Mouse (Mus musculus): ENCODE data around the gene Acaca. TPM values are rescaled to one million over a fixed set of nuclear protein-coding genes. Genes with fewer than 3 reads are reported as not detected.

Gene Acaca
- polyA plus RNA-seq, 1 experiment from 2014 or later = 26.4 TPM

DNA sequence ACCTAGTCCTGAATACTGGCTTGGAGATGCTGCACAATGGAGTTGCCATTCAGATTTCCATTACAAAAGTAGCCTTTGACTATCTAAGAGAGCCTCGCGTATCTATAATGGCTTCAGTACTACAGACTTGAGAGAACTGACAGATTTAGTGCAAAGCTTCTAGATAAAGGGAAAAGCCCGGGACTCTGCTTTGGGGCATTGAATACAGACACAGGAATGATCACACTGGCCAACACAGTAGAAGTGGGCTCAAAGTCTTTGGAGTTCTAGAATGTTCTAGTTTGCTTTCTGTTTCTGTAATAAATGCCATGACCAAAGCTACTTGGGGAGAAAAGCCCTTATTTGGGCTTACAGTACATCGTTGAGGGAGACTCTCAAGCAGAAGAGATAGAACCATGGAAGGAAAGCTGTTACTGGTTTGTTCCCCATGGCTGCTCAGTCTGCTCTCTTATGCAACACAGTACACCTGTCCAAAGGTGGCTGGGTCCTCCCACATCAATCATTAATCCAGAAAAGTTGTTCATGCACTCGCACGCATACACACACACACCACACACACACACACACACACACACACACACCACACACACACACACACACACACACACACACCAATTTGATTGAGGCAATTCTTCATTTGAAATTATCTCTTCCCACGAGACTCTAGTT, 223.7 kb downstream of the Acaca start:
- Histone ChIP-seq H3K9me3 (no peaks in the 10 kb centered on the region), H3K36me3 (no peaks in the 10 kb centered on the region), H3K27me3 (no peaks in the 10 kb centered on the region), H3K9ac (replicated peaks) (no peak overlapping the region), H3K4me1 (peaks cover 30% of the 10 kb centered on the region), H3K4me2 (replicated peaks) (no peak overlapping the region), H3K4me3 (no peak overlapping the region), H3K27ac (replicated peaks) (no peak overlapping the region; the same call in 1 of the 2 replicates)
- 68% methylated on average over 7 of the region's 7 CpGs for whole genome bisulfite sequencing
- ATAC-seq (replicated peaks) = no peak

DNA sequence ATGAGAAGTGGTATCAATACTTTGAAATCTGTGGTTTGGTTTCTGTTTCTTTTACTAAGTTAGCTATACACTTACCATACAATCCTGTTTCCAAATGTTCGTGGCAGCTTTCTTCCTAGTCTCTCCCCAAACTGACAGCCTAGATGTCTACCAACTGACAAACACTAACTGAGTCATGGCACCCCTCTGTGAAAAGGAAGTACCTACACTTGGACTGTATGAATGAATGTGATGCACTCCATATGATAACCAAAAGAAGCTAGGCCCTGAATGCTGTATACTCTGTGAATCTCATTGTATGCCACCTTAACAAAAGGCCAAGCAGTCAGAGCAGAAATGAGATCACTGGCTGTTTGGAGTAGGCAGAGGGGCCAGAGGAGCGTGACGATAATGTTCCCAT, 227.8 kb downstream of the Acaca start:
- Histone ChIP-seq H3K27me3 (no peaks in the 10 kb centered on the region), H3K9ac (replicated peaks) (no peak overlapping the region), H3K4me3 (no peak overlapping the region), H3K36me3 (no peaks in the 10 kb centered on the region), H3K4me1 (peaks cover 7% of the 10 kb centered on the region), H3K4me2 (replicated peaks) (no peak overlapping the region), H3K9me3 (no peaks in the 10 kb centered on the region), H3K27ac (replicated peaks) (no peak overlapping the region)
- 80% methylated on average over 3 of the region's 3 CpGs for WGBS
- no peak for ATAC-seq (replicated peaks)

DNA sequence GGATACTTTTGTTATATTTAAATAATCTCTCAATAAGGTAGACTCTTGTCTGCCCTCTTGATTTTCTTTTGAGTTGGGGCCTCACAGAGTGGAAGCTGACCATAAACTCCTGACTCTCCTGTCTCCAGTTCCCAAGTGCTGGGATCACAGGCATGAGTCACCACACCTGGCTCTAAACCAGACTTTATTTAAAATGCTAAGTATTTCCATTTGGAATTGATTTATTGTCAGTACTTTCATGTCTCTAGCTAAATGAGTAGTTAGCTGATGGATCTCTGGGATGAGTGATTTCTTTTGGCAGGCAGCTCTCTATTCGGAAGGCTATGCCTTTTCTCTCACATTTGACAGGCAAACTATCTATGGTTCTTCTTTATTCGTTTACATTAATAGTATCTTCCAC, 228.3 kb downstream of the Acaca start:
- no peak overlapping the region for H3K9ac ChIP-seq (replicated peaks)
- no peaks in the 10 kb centered on the region for H3K9me3 ChIP-seq
- ATAC-seq (replicated peaks) = no peak
- no peaks in the 10 kb centered on the region for H3K36me3 ChIP-seq
- no peaks in the 10 kb centered on the region for H3K27me3 ChIP-seq
- H3K27ac ChIP-seq (replicated peaks) = no peak overlapping the region
- peaks cover 11% of the 10 kb centered on the region for H3K4me1 ChIP-seq
- no peak overlapping the region for H3K4me2 ChIP-seq (replicated peaks)
- WGBS = 63% methylated on average over 2 of the region's 2 CpGs
- no peak overlapping the region for H3K4me3 ChIP-seq

DNA sequence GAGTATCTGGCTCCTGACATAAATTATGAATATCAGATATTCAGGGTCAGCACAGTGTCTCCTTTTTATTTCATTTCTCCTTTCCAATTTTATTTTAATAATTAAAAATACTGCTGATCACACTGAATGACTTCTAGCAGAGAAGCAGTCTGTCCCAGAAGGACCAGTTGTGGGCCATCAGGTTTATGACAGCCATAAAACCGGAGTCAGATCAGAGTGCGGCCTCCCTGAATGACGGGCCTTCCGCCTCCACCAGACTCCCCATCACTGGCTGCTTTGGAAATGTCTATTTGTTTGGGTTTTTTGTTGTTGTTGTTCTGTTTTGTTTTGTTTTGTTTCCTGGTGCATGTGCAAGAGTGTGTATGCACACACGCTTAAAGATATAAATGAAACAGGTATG, 232.1 kb downstream of the Acaca start:
- Histone ChIP-seq H3K4me3 (no peak overlapping the region), H3K4me2 (replicated peaks) (no peak overlapping the region), H3K4me1 (peaks cover 15% of the 10 kb centered on the region), H3K36me3 (0 out of 2 replicates have a peak, but pooled peaks cover 10% of the 10 kb centered on the region), H3K9ac (replicated peaks) (no peak overlapping the region), H3K9me3 (no peaks in the 10 kb centered on the region), H3K27ac (replicated peaks) (no peak overlapping the region), H3K27me3 (no peaks in the 10 kb centered on the region)
- WGBS = 91% methylated on average over 5 of the region's 5 CpGs
- no peak for ATAC-seq (replicated peaks)

DNA sequence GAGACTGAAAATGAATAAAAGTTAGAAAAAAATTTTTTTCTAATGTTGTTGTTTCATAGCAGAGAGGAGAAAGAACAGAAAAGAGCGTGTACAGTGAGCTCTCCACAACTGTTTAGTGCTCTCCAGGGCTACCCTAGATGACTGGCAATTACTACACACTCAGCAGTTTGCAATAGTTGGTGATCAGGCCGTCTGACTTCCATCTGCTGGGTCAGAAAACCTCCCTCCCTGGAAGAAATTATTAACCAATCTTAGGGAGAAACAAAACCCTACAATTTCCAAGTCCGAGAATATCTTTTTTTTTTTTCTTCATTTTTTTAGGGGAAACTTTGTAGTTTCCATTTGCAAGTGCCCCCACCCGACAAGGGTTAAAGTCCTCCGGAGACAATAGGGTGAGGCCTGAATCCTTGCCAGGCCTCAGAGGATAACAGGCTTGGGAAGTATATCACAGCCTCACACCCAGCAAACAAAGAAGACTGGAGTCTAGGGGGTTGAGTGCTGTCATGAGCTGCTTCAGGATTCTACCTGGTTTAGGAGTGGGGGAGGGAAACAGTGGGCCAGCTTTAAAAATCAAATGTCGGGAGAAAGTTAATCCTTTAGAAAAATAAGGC, 233.3 kb downstream of the Acaca start:
- Histone ChIP-seq H3K27ac (replicated peaks) (no peak overlapping the region), H3K9ac (replicated peaks) (no peak overlapping the region), H3K27me3 (no peaks in the 10 kb centered on the region)

DNA sequence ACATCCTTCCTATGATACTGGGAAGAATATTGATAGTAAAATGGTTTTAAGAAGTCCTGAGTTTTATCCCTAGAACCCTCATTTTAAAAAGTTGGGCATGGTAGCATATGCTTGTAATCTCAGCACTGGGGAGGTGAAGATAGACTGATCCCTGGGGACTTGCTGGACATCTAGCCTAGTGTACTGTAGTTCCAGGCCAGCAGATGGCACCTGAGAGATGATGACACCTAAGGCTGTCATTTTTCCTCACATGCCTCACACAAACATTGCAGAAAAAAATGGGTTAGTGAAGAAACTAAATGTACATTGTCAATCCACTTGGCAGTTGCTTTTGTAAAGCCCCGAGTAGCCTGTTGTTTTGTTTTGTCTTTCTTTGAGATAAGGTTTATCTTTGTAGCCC, 235.8 kb downstream of the Acaca start:
- H3K9ac ChIP-seq (replicated peaks) = no peak overlapping the region
- WGBS = 81% methylated on average over 1 of the region's 1 CpGs
- H3K27ac ChIP-seq (replicated peaks) = no peak overlapping the region
- H3K9me3 ChIP-seq = no peaks in the 10 kb centered on the region
- no peak overlapping the region for H3K4me2 ChIP-seq (replicated peaks)
- H3K36me3 ChIP-seq = 0 out of 2 replicates have a peak, but pooled peaks cover 10% of the 10 kb centered on the region
- H3K4me3 ChIP-seq = no peak overlapping the region
- H3K4me1 ChIP-seq = peaks cover 12% of the 10 kb centered on the region
- no peaks in the 10 kb centered on the region for H3K27me3 ChIP-seq
- ATAC-seq (replicated peaks) = no peak

More for the DNA sequence above, 233.3 kb downstream of the Acaca start:
- Histone ChIP-seq H3K9me3 (no peaks in the 10 kb centered on the region), H3K4me2 (replicated peaks) (no peak overlapping the region), H3K36me3 (0 out of 2 replicates have a peak, but pooled peaks cover 10% of the 10 kb centered on the region), H3K4me1 (peaks cover 15% of the 10 kb centered on the region), H3K4me3 (no peak overlapping the region)
- WGBS = 31% methylated on average over 6 of the region's 6 CpGs
- no peak for ATAC-seq (replicated peaks)

DNA sequence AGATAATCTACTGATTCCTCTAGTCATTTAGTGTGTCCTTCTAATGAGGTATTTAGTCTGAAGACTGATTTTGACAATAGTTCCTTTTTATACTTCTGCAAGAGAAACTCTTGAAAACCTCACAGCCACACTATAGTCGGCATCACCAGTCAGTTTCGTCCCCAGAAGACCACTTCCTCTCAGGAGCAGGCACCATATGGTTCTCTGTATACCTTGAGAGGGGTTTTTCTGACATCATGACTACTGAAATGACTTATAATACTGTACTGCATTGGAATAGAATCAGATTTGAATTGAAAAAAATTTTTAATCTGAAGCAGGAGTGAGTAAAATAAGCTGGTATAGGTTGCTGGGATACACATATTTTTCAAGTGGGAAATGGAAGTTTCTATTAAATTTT, 239.4 kb downstream of the Acaca start:
- Histone ChIP-seq H3K36me3 (peaks cover 12% of the 10 kb centered on the region; the same call in 1 of the 2 replicates), H3K4me3 (no peak overlapping the region), H3K4me2 (replicated peaks) (no peak overlapping the region), H3K27ac (replicated peaks) (no peak overlapping the region), H3K4me1 (no peaks in the 10 kb centered on the region), H3K9ac (replicated peaks) (no peak overlapping the region), H3K9me3 (no peaks in the 10 kb centered on the region), H3K27me3 (no peaks in the 10 kb centered on the region)
- no peak for ATAC-seq (replicated peaks)
- 14% methylated on average over 2 of the region's 2 CpGs for WGBS

DNA sequence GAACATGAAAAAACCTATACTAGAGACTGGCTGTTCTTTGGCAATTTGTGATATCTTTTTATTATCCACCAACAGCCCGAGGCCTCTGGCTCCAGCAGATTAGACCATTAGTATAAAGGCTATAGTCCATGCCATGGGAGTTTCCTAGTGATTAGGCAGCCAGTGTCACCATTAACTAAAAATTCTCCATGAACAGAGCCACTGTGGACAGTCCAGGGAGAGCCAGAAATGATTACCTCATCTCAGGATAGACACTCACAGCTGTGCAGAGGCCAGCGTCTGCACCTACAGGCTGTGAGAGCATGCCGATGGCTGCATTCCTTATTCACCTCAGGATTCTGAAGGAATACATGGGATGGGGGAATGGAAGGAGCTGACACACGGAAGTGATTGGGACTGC, 243.7 kb downstream of the Acaca start:
- H3K9ac ChIP-seq (replicated peaks) = no peak overlapping the region
- WGBS = 88% methylated on average over 4 of the region's 4 CpGs
- no peak overlapping the region for H3K4me3 ChIP-seq
- H3K9me3 ChIP-seq = no peaks in the 10 kb centered on the region
- no peaks in the 10 kb centered on the region for H3K27me3 ChIP-seq
- H3K4me2 ChIP-seq (replicated peaks) = no peak overlapping the region
- peaks cover 12% of the 10 kb centered on the region for H3K4me1 ChIP-seq
- H3K36me3 ChIP-seq = peaks cover 4% of the 10 kb centered on the region; the same call in 1 of the 2 replicates
- H3K27ac ChIP-seq (replicated peaks) = no peak overlapping the region
- no peak for ATAC-seq (replicated peaks)

DNA sequence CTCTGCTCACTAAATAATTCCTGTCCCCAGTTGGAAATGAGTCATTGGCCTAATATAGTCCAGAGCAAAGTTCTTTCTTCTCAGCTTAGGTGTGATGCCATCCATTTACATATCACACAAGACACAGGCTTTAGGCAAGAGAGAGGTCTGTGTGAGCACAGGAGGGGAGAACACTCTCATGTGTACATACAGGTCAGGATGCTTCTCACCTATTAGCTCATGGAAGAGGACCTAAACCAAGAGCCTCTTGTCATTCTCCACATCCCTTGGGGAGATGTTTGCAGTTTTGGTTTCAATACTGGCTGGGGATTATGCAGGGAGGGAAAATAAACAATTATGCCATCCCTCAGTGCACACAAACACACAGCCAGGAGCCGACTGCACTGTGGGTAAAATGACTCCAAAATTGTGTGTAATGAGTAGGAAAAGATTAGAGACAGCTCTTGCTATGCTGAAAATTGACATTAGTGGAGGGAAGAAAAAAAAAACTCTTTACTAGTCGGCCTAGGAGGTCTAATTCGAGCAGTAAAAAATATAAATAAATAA, 246.6 kb downstream of the Acaca start:
- Histone ChIP-seq H3K4me1 (peaks cover 12% of the 10 kb centered on the region), H3K27ac (replicated peaks) (no peak overlapping the region; the same call in 1 of the 2 replicates), H3K36me3 (peaks cover 4% of the 10 kb centered on the region; the same call in 1 of the 2 replicates), H3K9ac (replicated peaks) (no peak overlapping the region), H3K9me3 (no peaks in the 10 kb centered on the region), H3K27me3 (no peaks in the 10 kb centered on the region), H3K4me2 (replicated peaks) (no peak overlapping the region; the same call in 1 of the 2 replicates), H3K4me3 (no peak overlapping the region)
- 19% methylated on average over 3 of the region's 3 CpGs for WGBS
- ATAC-seq (replicated peaks) = no peak; the same call in 1 of the 2 replicates

DNA sequence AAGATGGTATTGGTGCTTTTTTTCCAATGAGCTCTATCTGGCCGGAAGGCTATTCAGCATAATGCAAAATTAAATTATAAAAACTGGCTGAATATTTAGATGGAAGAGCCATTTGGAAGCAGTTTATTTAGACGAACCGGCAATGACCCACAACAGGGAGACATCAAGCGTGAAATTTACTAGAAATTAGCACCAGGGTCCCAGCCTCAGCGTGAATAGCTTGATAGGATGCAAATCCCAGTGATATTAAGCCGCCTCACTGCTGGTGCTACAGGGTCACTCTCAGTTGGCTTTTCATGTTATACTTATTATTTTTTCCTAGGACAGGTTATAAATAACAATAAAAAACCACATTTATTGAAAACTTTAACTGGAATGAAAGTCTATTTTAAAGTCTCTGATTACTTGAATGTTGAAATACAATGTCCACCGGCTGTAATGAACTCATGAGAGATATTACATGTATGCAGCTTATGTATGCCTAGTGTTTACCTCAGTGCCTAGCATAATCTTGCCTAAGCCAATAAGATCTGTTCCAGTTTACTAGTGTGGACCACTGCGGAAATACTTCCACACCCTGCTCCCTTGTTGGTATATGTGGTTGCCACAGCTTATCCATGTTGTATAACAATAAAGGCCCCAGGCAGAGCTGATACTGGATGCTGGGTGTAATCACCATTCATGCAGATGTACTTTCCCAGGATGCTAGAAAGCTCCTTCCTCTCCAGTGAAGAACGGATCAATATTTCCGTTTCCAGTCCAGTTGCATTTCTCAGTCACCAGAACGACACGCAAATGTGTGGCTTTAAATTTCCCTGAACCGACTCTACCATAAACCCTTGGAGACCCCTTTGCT, 247.3 kb downstream of the Acaca start:
- H3K9me3 ChIP-seq = no peaks in the 10 kb centered on the region
- H3K9ac ChIP-seq (replicated peaks) = no peak overlapping the region
- no peak overlapping the region for H3K27ac ChIP-seq (replicated peaks)
- 52% methylated on average over 13 of the region's 13 CpGs for WGBS
- H3K4me1 ChIP-seq = peaks cover 12% of the 10 kb centered on the region
- H3K36me3 ChIP-seq = peaks cover 4% of the 10 kb centered on the region; the same call in 1 of the 2 replicates
- no peak overlapping the region for H3K4me3 ChIP-seq
- H3K4me2 ChIP-seq (replicated peaks) = no peak overlapping the region; the same call in 1 of the 2 replicates
- H3K27me3 ChIP-seq = no peaks in the 10 kb centered on the region
- ATAC-seq (replicated peaks) = no peak

DNA sequence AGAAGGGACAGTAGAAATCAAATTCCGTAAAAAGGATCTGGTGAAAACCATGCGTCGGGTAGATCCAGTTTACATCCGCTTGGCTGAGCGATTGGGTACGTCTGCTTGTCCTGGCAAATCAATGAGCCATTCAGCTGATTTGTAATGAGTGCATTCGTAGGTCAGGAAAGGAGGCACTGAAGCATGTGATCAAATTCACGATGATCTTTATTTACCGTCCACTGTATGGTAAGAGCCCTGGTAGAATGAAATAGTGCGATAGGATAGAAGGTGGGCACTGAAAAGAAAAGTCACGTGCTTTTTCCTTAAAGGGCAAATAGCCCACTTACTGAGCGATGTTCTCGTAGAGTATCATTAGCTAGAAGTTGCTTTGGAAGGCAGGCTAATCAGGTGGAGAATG, 253.0 kb downstream of the Acaca start:
- WGBS = 13% methylated on average over 13 of the region's 13 CpGs
- H3K4me2 ChIP-seq (replicated peaks) = no peak overlapping the region
- no peak overlapping the region for H3K4me3 ChIP-seq
- no peaks in the 10 kb centered on the region for H3K27me3 ChIP-seq
- H3K4me1 ChIP-seq = peaks cover 19% of the 10 kb centered on the region
- no peak overlapping the region for H3K27ac ChIP-seq (replicated peaks)
- ATAC-seq (replicated peaks) = no peak
- no peak overlapping the region for H3K9ac ChIP-seq (replicated peaks)
- no peaks in the 10 kb centered on the region for H3K9me3 ChIP-seq
- no peaks in the 10 kb centered on the region for H3K36me3 ChIP-seq

DNA sequence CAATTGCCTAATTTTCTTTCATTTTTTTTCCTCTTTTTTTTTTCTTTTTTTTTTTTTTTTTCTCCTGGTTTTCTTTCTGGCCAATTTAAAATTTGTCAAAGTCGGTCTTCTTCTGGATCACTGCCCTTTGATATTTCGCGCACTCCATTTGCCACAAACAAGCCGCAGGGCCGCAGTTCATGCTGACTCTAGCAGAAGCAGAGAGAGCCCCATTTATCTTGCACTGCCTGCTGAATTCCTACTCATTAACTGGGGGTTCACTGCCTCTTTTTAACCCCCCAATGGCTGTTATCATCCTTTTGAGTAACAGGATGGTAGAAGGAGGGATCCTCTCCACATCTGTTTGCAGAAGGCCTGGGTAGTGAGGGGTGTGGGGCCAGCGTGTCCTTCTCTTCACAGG, 254.4 kb downstream of the Acaca start:
- no peaks in the 10 kb centered on the region for H3K36me3 ChIP-seq
- H3K4me1 ChIP-seq = peaks cover 19% of the 10 kb centered on the region
- H3K27ac ChIP-seq (replicated peaks) = no peak overlapping the region
- no peak overlapping the region for H3K4me2 ChIP-seq (replicated peaks)
- H3K27me3 ChIP-seq = no peaks in the 10 kb centered on the region
- no peak for ATAC-seq (replicated peaks)
- no peak overlapping the region for H3K4me3 ChIP-seq
- WGBS = 34% methylated on average over 6 of the region's 6 CpGs
- no peak overlapping the region for H3K9ac ChIP-seq (replicated peaks)
- H3K9me3 ChIP-seq = no peaks in the 10 kb centered on the region
